Mouse (Mus musculus) limb, embryonic 12.5 days (tissue): Measurements from ENCODE around the gene Dyrk2. TPM values are rescaled to one million over a fixed set of nuclear protein-coding genes. Genes with fewer than 3 reads are reported as not detected.

Experiments
- ATAC-seq: fragments of 200-750 bp; cut with Nextera tagmentation; 2 replicates; pipeline ENCODE4 v1.8.0; 2017; ENCODE audit warnings: low read depth, moderate TSS enrichment; ENCODE audit not compliant: insufficient number of reproducible peaks, insufficient read depth, low FRiP score, low TSS enrichment
- H3K27ac ChIP-seq: fragments of 300-500 bp; sonication (generic); 2 replicates; pipeline ENCODE4 v1.5.1; 2016; ENCODE audit warnings: mild to moderate bottlenecking, moderate library complexity
- H3K27me3 ChIP-seq: fragments of 300-500 bp; sonication (generic); 2 replicates; pipeline ENCODE4 v1.6.1; 2016; ENCODE audit warnings: mild to moderate bottlenecking, moderate library complexity
- H3K36me3 ChIP-seq: fragments of 300-500 bp; sonication (generic); 2 replicates; pipeline ENCODE4 v1.6.1; 2016; ENCODE audit warnings: mild to moderate bottlenecking, moderate library complexity
- H3K4me1 ChIP-seq: fragments of 300-500 bp; sonication (generic); replicated peaks from 2 replicates; pipeline ENCODE4 v1.6.1; 2016
- H3K4me2 ChIP-seq: fragments of 300-500 bp; sonication (generic); 2 replicates; pipeline ENCODE4 v1.6.1; 2016; ENCODE audit warnings: mild to moderate bottlenecking, moderate library complexity
- H3K4me3 ChIP-seq: fragments of 300-500 bp; sonication (generic); replicated peaks from 2 replicates; pipeline ENCODE4 v1.5.1; 2016; ENCODE audit warnings: mild to moderate bottlenecking
- H3K9ac ChIP-seq: fragments of 300-500 bp; sonication (generic); replicated peaks from 2 replicates; pipeline ENCODE4 v1.6.1; 2016; ENCODE audit warnings: mild to moderate bottlenecking, moderate library complexity
- H3K9me3 ChIP-seq: fragments of 300-500 bp; sonication (generic); 2 replicates; pipeline ENCODE4 v1.6.1; 2016; ENCODE audit warnings: mild to moderate bottlenecking, moderate library complexity
- WGBS: fragments of 180-500 bp; shearing (Covaris S2); methylation state at CpG from one replicate; pipeline ENCODE4 v1.1.7; 2016; 5-methylcytosine and 5-hydroxymethylcytosine counted together
- polyA plus RNA-seq: library from polyadenylated mRNA; unstranded; fragments of >200 nt; fragmentation: Nextera tagmentation; extraction: Ambion mirVana; gene quantifications from 2 replicates; pipeline ENCODE4 v1.2.1, GENCODE M21; 2016

Dyrk2 gene
- polyA plus RNA-seq, 1 experiment from 2014 or later, result 10.3 TPM

- under 1% methylated on average over 58 of the region's 62 CpGs for WGBS
- Histone ChIP-seq H3K4me2 (peak overlapping the region; percentile 93), H3K27ac (peak overlapping the region; percentile 98), H3K36me3 (peaks cover 22% of the 10 kb centered on the region), H3K4me1 (peaks cover 28% of the 10 kb centered on the region), H3K9ac (peak overlapping the region; percentile 99), H3K9me3 (no peaks in the 10 kb centered on the region), H3K4me3 (peak overlapping the region; percentile 96), H3K27me3 (no peaks in the 10 kb centered on the region; the same call in 1 of the 2 replicates)
- ATAC-seq, result peak; percentile 26
Observed at GRCm38 (mm10) chr10:118867896-118868600, 2.0 kb downstream of the Dyrk2 start.

GRCm38 (mm10) chr10:118867304-118867895, 2.6 kb downstream of the Dyrk2 start:
- H3K9ac ChIP-seq, result peak overlapping the region; percentile 99
- H3K27me3 ChIP-seq, result no peaks in the 10 kb centered on the region; the same call in 1 of the 2 replicates
- H3K4me1 ChIP-seq, result peaks cover 28% of the 10 kb centered on the region
- WGBS, result 12% methylated on average over 16 of the region's 16 CpGs
- peak overlapping the region; percentile 98 for H3K27ac ChIP-seq
- no peaks in the 10 kb centered on the region for H3K9me3 ChIP-seq
- 0 out of 2 replicates have a peak, but pooled peaks have one; percentile 1 for ATAC-seq
- H3K4me3 ChIP-seq, result peak overlapping the region; percentile 96
- peak overlapping the region; percentile 93 for H3K4me2 ChIP-seq
- H3K36me3 ChIP-seq, result peaks cover 28% of the 10 kb centered on the region

- peaks cover 20% of the 10 kb centered on the region for H3K4me1 ChIP-seq
- no peak for ATAC-seq
- H3K27ac ChIP-seq, result no peak overlapping the region
- H3K9me3 ChIP-seq, result peaks cover 10% of the 10 kb centered on the region; the same call in 1 of the 2 replicates
- peaks cover 53% of the 10 kb centered on the region for H3K36me3 ChIP-seq
- no peaks in the 10 kb centered on the region for H3K27me3 ChIP-seq
- 87% methylated on average over 7 of the region's 7 CpGs for WGBS
- no peak overlapping the region for H3K4me3 ChIP-seq
- H3K4me2 ChIP-seq, result no peak overlapping the region
- H3K9ac ChIP-seq, result no peak overlapping the region
Observed at GRCm38 (mm10) chr10:118864976-118865375, 5.0 kb downstream of the Dyrk2 start.

GRCm38 (mm10) chr10:118863611-118864010, 6.4 kb downstream of the Dyrk2 start:
- H3K27ac ChIP-seq, result no peak overlapping the region
- ATAC-seq, result no peak
- 82% methylated on average over 8 of the region's 8 CpGs for WGBS
- no peak overlapping the region for H3K4me2 ChIP-seq
- H3K27me3 ChIP-seq, result no peaks in the 10 kb centered on the region
- H3K9me3 ChIP-seq, result peaks cover 13% of the 10 kb centered on the region; the same call in 1 of the 2 replicates
- no peak overlapping the region for H3K4me3 ChIP-seq
- H3K4me1 ChIP-seq, result peaks cover 20% of the 10 kb centered on the region
- no peak overlapping the region for H3K9ac ChIP-seq
- H3K36me3 ChIP-seq, result peaks cover 66% of the 10 kb centered on the region

GRCm38 (mm10) chr10:118862233-118862632, 7.8 kb downstream of the Dyrk2 start:
- peaks cover 13% of the 10 kb centered on the region; the same call in 1 of the 2 replicates for H3K9me3 ChIP-seq
- H3K4me2 ChIP-seq, result no peak overlapping the region
- 89% methylated on average over 4 of the region's 4 CpGs for WGBS
- no peak overlapping the region for H3K9ac ChIP-seq
- H3K4me1 ChIP-seq, result peaks cover 19% of the 10 kb centered on the region
- no peak overlapping the region for H3K27ac ChIP-seq
- H3K27me3 ChIP-seq, result no peaks in the 10 kb centered on the region
- H3K36me3 ChIP-seq, result peaks cover 74% of the 10 kb centered on the region
- H3K4me3 ChIP-seq, result no peak overlapping the region
- ATAC-seq, result no peak

- no peak overlapping the region for H3K27ac ChIP-seq
- H3K36me3 ChIP-seq, result peaks cover 82% of the 10 kb centered on the region
- peaks cover 13% of the 10 kb centered on the region; the same call in 1 of the 2 replicates for H3K9me3 ChIP-seq
- WGBS, result 94% methylated on average over 11 of the region's 11 CpGs
- ATAC-seq, result no peak
- no peak overlapping the region for H3K9ac ChIP-seq
- H3K4me1 ChIP-seq, result peaks cover 11% of the 10 kb centered on the region
- no peak overlapping the region for H3K4me3 ChIP-seq
- no peak overlapping the region for H3K4me2 ChIP-seq
- H3K27me3 ChIP-seq, result no peaks in the 10 kb centered on the region
Observed at GRCm38 (mm10) chr10:118861234-118862025, 8.6 kb downstream of the Dyrk2 start.

- Histone ChIP-seq H3K36me3 (peaks cover 84% of the 10 kb centered on the region), H3K4me1 (0 out of 2 replicates have a peak, but pooled peaks cover 4% of the 10 kb centered on the region), H3K9ac (no peak overlapping the region), H3K27ac (no peak overlapping the region), H3K4me2 (no peak overlapping the region), H3K9me3 (peaks cover 13% of the 10 kb centered on the region; the same call in 1 of the 2 replicates), H3K4me3 (no peak overlapping the region), H3K27me3 (no peaks in the 10 kb centered on the region)
- no peak for ATAC-seq
- 92% methylated on average over 21 of the region's 21 CpGs for WGBS
Observed at GRCm38 (mm10) chr10:118859655-118860054, 10.4 kb downstream of the Dyrk2 start.

- H3K4me2 ChIP-seq, result no peak overlapping the region
- 0 out of 2 replicates have a peak, but pooled peaks cover under 1% of the 10 kb centered on the region for H3K9me3 ChIP-seq
- no peak overlapping the region for H3K27ac ChIP-seq
- 93% methylated on average over 9 of the region's 9 CpGs for WGBS
- H3K9ac ChIP-seq, result no peak overlapping the region
- H3K27me3 ChIP-seq, result no peaks in the 10 kb centered on the region
- ATAC-seq, result no peak
- peaks cover 37% of the 10 kb centered on the region for H3K36me3 ChIP-seq
- H3K4me1 ChIP-seq, result no peaks in the 10 kb centered on the region
- H3K4me3 ChIP-seq, result no peak overlapping the region
Observed at GRCm38 (mm10) chr10:118854641-118855040, 15.4 kb downstream of the Dyrk2 start.

GRCm38 (mm10) chr10:118852554-118852953, 17.5 kb downstream of the Dyrk2 start:
- Histone ChIP-seq H3K27ac (no peak overlapping the region), H3K4me3 (no peak overlapping the region), H3K36me3 (peaks cover 21% of the 10 kb centered on the region), H3K9me3 (0 out of 2 replicates have a peak, but pooled peaks cover 5% of the 10 kb centered on the region), H3K4me2 (no peak overlapping the region), H3K27me3 (no peaks in the 10 kb centered on the region), H3K4me1 (no peaks in the 10 kb centered on the region), H3K9ac (no peak overlapping the region)
- WGBS, result 86% methylated on average over 16 of the region's 16 CpGs
- ATAC-seq, result no peak

- Histone ChIP-seq H3K4me3 (no peak overlapping the region), H3K27me3 (no peaks in the 10 kb centered on the region), H3K27ac (no peak overlapping the region), H3K9me3 (0 out of 2 replicates have a peak, but pooled peaks cover 5% of the 10 kb centered on the region), H3K4me2 (no peak overlapping the region), H3K4me1 (no peaks in the 10 kb centered on the region), H3K36me3 (no peaks in the 10 kb centered on the region), H3K9ac (no peak overlapping the region)
- 77% methylated on average over 4 of the region's 4 CpGs for WGBS
- ATAC-seq, result no peak
Observed at GRCm38 (mm10) chr10:118848501-118848900, 21.5 kb downstream of the Dyrk2 start.
